Comparison of ENCODE assay signal across 16 mouse cellular contexts in the genomic region with DNA sequence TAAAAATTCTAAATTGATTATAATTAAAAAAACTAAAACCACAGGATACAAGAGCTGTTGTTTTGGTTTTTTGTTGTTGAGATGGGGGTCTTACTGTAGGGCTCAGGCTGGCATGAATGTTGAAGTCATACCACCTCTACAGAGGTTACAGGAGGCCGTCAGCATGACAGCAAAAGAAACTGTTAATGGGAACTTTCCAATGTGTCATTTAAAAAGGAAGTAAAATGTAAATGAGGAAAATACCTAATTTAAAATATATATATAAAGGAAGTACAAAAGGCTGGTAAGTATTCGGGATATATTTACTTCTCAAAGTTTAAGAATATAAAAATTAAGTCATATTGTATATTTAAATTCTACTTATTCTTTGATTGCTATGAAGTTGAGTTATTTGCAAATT.
"Had no signal": no experiment of that assay in that cellular context is flagged by ENCODE, and none has a peak within 500 bp of the region (broad histone marks: within the 10 kb centered on the region; RNA-seq: fewer than 3 reads in every experiment).

No protein-coding gene starts in this region.

- H3K4me3 ChIP-seq: neural tube, embryonic 13.5 days; neural tube, embryonic 15.5 days; stomach, embryonic 15.5 days had no signal

- H3K27me3 ChIP-seq: neural tube, embryonic 13.5 days; neural tube, embryonic 15.5 days; stomach, embryonic 15.5 days had no signal

- H3K4me1 ChIP-seq: neural tube, embryonic 13.5 days; neural tube, embryonic 15.5 days; stomach, embryonic 15.5 days had no signal

- H3K4me2 ChIP-seq: neural tube, embryonic 13.5 days; neural tube, embryonic 15.5 days; stomach, embryonic 15.5 days had no signal

- H3K9ac ChIP-seq: neural tube, embryonic 13.5 days; neural tube, embryonic 15.5 days; stomach, embryonic 15.5 days had no signal

- H3K9me3 ChIP-seq: neural tube, embryonic 13.5 days; neural tube, embryonic 15.5 days; stomach, embryonic 15.5 days had no signal

- DNase-seq: retina, postnatal 1 day; right cerebral cortex, adult 18-20 months; right cerebral cortex, postnatal 14 days; right cerebral cortex, postnatal 25 days; right cerebral cortex, postnatal 4 days; spleen, adult 18-20 months; thymus, adult 18-20 months; thymus, adult 2 months; thymus, postnatal 14 days; thymus, postnatal 25 days; thymus, postnatal 36 days; thymus, postnatal 4 days had no signal

- H3K36me3 ChIP-seq: stomach, embryonic 15.5 days had no signal

- H3K27ac ChIP-seq: neural tube, embryonic 13.5 days; neural tube, embryonic 15.5 days; stomach, embryonic 15.5 days; stomach, postnatal 0 days had no signal
